Mouse (Mus musculus) kidney, adult 9 months (tissue): Measurements from ENCODE around the gene Ghr.
A peak's percentile ranks its signal among the peaks of the same experiment; 100 is the strongest.

Experiments used
- DNase-seq: peaks from one replicate; pipeline ENCODE4 v3.0.0; 2022

The Ghr gene

GRCm38 (mm10) chr15:3356073-3356766, 227.1 kb downstream of the Ghr start:
- DNase-seq, result no peak

DNA sequence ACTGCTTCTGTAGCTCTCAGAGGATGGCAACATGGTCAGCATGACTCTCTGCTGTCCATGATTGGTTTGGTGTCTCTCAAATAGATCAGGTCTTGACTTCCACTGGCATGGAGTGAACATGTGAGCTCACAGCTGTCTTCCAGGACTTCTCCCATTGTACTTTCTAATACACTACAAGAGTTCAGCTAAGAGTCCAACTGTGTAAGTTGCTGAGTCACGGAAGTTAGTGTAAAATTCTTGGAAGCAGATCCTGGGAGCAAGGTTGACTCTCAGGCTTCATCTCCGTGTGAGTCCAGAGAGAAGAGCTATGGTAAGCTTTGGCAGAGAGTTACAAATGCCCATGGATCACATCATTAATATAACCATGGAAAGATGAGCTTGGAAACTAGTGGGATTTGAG, 229.6 kb downstream of the Ghr start:
- DNase-seq, result peak; percentile 50

DNA sequence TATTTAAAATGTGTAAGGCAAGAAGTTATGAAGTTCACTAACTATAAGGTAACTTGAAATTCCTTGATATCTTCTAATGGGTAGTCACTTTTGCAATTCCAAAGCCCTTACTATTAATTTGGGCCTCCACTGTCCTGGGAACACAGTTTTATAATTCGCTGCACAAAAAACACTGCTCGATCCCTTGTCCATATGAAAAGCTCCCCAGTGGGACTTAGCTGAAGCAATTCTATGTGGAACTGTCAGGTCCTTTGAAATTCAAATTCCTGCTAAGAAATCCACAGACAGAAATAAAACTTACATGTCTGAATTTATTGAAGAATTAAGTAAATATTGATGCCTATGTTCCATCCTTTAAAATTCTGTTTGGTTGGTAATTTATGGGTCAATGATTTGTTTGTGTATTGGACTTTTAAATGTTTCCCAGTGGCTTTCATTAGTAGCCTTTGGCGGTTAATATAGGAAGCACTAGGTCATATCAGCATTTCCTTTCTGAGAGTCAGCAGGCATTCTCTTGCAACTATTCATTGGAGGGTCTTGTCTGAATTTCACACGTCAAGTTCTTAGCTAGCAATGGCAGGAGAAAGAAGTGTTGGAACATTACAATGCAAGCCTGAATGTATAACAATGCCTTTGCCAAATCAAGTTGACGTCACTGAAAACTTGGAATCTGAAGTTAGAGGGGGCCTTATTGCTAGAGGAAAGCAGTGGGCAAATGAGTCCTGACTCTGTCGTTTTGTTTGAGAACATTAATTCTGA, 233.8 kb downstream of the Ghr start:
- no peak for DNase-seq

DNA sequence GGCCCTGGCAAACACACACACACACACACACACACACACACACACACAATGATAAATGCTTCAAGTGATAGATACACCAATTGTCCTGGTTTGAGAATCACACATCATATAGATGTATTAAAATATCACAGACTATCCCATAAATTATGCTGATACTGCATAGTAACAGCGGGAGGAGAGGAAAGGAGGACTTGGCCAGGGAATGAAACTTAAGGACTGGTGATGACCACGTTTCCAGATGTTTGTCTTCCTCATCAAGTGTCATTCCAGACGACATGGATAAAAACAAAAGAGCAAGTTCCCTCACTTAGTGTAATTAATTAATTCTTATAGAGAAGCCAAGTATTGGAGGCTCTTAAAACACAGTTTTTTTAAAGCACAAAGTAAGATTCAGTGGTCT, 236.6 kb downstream of the Ghr start:
- DNase-seq, result no peak

DNA sequence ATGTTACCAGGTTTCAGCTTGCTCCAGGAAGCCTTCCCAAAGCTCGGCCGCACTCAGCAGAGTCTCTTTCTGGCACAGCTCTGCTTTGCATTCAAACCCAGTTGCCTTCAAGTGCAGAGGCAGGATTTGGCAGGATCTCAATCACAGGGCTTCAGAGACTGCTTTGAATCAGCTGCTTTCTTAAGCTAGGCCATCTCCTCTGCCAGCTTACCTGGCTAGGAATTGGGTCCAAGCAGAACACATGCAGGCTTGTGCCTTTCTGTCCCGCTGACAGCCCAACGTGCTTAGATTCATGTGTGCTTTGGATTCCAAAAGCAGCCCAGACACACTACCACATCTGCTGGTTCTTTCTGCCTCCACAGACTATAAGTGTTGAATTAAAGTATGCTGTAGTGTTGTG, 238.7 kb downstream of the Ghr start:
- DNase-seq, result no peak

DNA sequence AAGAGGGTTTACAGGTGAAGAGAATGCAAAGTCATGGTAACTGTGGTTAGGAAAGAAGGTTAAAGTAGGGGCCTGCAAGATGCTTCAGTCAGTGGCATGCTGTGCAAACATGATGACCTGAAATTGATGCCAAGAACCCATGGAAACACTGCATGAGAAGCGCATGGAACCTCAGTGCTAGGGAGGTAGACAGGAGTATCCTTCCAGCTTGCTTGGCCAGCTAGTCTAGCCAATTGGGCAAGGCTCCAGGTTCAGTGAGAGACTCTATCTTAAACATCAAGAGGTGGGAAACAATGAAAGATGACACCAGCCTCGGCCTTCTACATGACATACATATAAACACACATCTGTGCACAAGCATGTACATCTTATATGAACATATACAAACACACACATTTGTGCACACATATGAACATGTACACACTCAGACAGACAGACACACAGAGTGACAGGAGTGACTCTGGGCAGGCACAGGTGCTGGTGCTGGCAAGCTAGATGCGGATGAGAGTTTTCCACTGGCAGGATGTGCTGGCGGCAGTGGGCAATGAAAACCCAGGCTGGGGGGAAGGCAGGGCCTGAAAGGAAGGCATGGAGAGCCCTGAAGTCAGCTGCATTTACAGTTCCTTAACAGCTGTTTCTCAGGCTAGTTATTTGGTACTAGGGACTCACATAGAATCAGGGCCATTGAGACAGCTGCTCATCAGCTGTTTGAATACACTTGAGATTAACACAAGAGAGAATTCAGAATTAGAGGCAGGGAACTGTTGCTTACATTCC, 241.3 kb downstream of the Ghr start:
- no peak for DNase-seq

GRCm38 (mm10) chr15:3339847-3340246, 243.4 kb downstream of the Ghr start:
- DNase-seq, result no peak

DNA sequence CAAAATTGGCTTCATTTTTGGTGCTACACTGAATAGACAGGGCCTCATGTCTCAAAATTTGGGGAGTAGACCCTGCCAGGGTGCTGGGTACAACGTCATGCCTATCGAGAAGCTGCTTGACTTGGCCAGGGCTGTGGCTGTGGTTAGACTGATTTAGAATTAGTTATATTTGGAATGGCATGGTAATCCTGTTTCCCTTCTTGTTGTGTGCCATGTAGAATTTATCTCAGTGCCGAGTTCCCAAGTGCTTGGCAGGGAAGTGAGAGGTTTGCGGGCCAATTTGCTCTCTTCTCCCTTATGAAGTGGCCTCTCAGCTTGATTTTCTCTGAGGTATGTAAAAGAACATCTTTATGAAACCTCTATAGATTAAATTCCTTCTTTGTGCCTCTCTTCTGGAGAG, 250.8 kb downstream of the Ghr start:
- no peak for DNase-seq

DNA sequence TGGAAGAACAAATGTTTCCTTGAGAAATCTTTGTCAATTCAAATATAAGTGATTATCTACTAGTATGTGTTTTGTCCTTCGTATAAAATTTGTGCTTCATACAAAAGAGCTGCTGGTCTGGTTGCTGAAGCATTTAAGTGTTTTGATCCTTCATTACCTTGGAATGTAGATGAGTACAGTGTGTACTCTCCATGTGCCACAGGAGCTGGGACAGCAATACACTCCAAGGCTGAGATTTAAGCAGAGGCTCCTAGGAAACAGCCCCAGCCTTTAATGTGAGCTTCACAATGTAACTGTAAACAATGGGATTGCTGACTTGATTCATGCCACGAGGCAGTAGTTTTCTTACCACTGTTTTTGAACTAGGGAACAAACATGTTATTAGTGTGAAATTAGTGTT, 251.5 kb downstream of the Ghr start:
- DNase-seq, result no peak

DNA sequence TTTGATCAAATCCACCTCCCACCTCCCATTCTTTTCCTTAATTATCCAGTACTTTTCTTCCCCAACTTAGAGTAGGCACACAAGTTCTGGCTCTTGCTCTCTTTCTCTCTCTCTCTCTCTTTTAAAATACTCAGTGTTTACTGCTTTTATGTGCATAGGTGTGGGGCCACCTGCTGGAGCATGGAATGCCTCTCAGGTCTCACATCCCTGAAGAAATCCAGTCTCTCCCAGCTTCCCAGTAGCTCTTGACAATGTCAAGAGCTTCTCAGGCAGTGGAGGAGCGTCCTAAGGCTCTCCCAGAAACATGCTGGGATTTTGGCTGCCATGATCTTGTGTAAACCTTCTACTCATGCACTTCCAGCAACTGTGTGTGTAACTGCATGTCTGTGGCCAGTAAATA, 253.0 kb downstream of the Ghr start:
- no peak for DNase-seq

DNA sequence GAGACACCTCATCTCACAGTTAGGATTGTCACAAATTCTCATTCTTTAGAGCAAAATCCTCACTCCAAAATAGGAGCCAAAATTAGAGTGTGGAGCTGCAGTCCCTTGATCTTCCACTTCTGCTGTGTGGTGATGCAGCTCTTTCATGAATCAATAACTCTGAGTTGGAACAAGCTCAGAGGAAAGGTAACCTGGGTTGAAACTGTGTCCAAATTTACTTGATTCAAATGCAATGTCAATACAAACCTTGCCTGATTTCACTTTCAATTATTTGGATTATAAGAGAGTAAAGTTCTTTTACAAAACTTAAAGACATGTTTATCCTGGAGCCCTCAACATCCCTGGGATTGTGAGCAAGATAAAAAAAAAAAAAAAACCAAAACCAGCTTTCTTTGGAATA, 260.3 kb downstream of the Ghr start:
- no peak for DNase-seq

- no peak for DNase-seq
These were observed 263.4 kb downstream of the Ghr start for GRCm38 (mm10) chr15:3319929-3320328.

- DNase-seq, result no peak
These were observed 266.7 kb downstream of the Ghr start for GRCm38 (mm10) chr15:3316617-3317016.

DNA sequence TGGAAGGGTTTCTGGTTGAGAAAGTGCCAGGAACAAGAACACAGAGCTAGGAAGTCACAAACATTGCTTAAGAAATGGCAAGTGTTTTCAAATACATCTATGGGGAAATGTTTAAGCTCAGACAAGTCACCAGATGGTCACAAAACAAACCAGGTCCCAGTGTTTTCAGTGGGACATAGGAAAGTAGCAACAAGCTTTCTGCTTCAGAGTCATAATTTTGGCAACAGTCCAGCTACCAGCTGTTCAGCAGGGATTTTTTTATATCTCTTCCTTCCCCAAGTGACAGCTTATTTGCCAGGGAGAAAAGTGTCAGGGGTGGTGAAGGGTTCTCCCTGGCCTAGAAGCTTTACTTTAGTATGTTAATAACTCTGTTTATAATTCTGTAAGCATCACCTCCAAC, 270.4 kb downstream of the Ghr start:
- DNase-seq, result peak; percentile 21

DNA sequence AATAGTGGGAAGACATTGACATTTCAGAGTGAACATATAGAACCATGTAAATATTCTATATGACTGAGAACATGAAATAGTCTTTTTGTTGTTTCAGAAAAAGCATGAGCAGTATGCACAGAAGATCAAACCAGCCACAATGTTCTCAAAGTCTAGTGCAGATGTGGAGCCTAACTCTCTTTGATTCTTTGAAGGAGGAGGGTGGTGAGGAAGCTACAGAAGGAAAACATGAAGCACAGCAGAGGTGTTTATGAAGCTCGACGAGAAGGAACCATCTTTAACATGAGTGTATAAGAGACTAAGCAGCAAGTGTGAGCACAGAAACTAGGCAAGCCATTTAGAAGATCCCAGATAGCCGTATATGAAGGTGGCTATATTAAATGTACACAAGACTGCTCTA, 273.4 kb downstream of the Ghr start:
- DNase-seq, result no peak

GRCm38 (mm10) chr15:3303426-3303825, 279.9 kb downstream of the Ghr start, which contains the start of gene Ccdc152:
Gene Ccdc152 (minus strand): TSS chr15:3303526.
- DNase-seq, result no peak

- no peak for DNase-seq
These were observed 282.8 kb downstream of the Ghr start for GRCm38 (mm10) chr15:3300361-3301100.

DNA sequence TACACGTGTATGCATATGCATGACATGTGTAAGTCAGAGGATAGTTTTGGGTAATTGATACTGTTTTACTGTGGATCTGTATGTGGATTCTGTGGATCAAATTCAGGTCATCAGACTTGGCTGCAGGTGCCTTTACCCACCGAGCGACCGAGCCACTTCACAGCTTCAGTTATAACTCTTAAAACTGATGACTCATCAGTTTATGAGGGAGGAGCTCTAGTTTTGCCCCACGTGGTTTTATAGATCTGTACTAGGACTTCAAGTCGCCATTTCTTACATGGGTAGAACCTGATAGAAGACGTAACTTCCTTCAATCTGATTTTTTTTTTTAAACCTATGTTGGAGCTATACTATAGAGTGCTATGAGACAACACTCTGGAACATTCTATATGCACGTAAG, 285.7 kb downstream of the Ghr start:
- DNase-seq, result no peak

- DNase-seq, result no peak
These were observed 287.3 kb downstream of the Ghr start for GRCm38 (mm10) chr15:3295986-3296385.

GRCm38 (mm10) chr15:3293477-3293876, 289.8 kb downstream of the Ghr start:
- DNase-seq, result no peak

DNA sequence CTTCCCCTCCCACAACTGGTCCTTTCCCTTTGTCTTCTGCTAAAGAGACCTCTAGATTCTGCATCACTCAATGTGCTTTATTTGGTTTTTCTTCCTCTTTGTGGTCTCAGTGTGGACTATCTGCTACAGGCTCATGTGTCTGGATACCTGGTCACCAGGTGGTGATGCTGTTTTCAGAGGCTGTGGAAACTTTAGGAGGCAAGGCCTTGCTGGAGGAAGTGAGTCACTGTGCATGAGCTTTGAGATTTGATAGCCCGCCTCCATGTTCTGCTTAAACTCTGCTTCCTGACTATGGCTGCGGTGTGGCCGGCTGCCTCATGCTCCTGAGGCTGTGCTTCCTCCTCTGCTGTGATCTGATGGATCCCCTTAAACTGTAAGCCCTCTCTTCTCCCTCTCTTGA, 292.9 kb downstream of the Ghr start:
- no peak for DNase-seq

DNA sequence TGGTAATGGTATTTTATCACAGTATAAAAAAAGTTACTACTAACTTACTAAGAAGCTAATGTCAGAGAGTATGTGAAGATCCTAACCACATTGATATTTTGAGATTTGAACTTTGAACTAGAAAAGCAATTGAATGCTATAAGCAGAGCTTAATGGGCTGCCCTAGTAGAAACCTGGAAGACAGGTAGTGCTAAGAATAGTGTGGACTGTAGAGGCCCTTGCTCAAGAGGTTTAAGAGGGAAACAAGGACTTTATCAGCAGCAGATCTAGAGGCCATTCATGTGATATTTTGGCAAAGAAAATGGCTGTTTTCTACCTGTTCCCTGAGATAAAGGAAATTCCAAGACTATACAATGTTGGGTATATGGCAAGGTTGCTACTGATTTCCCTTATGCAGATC, 297.3 kb downstream of the Ghr start:
- no peak for DNase-seq

DNA sequence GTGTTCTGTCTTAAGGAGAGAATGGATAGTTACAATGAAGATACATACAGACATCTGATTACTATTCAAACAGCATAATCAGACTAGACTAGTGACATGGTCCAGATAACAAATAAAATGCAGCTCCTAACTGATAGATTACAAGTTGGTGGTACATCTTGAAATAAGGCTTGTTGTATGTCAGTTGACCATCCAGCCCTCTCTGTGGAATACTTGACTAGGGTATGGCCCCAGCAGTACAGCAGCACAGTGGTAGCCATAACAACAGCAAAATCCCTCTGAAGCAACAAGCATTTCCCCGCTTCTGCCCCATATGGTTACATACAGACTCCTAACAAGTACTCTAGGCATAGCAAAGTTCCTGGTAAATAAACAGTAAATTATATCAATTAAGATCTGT, 301.6 kb downstream of the Ghr start:
- no peak for DNase-seq
